In the genomic region with DNA sequence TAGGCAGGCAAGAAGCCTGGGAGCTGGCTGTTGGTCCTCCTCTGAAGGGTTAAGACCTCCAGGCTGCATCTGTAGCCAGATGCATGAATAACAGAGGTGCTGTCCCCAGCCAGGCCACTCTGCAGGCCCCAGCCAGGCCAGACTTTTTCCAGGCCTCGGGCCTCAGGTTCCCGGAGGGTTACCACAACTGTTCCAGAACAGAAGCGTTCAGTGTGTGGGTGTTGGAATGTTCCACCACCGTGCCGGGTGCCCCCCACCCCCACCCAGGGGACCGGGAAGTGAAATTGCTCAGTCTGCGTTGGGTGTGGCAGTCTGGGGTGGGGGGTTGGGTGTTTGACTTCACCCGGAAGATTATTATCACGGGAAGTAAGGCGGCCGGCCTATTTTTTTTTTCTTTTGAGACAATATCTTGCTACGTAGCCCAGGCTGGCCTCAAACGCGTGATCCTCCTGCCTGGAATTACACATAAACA, we compare ENCODE assay signal across 12 mouse cellular contexts. TPM values are rescaled to one million over a fixed set of nuclear protein-coding genes. Genes with fewer than 3 reads are reported as not detected.
DNase-seq lines count a peak whose midpoint lies in the region; ATAC-seq and TF ChIP-seq lines count a peak whose summit lies in the region.
"Had no signal": no experiment of that assay in that cellular context is flagged by ENCODE, and none has a peak within 500 bp of the region (broad histone marks: within the 10 kb centered on the region; RNA-seq: fewer than 3 reads in every experiment).

No protein-coding gene starts in this region.

- peak; percentile 23 for DNase-seq in liver
- DNase-seq in liver, embryonic 11.5 days (ENCODE audit: low spot score), result no peak
- DNase-seq in gastrocnemius, adult 2 months, result peak; percentile 36
- DNase-seq in heart, postnatal 36 days, result peak; percentile 38 to 43
- no peak for DNase-seq in Muller cell, postnatal 12 days (ENCODE audit: inconsistent ontology term)
- DNase-seq in left cerebral cortex, postnatal 25 days (ENCODE audit: low spot score in 2 of 2), result no peak
- DNase-seq in natural killer cell, adult 2 months (ENCODE audit: low spot score in 2 of 2), result no peak
- DNase-seq: forebrain, postnatal 0 days; layer of hippocampus, postnatal 36 days; retina, postnatal 1 day had no signal

- no peak overlapping the region for H3K4me2 ChIP-seq in liver, embryonic 11.5 days

- no peak for TF ChIP-seq CTCF in gastrocnemius, adult 2 months (IDR thresholded peaks at IDR 0.05)

- no peaks in the 10 kb centered on the region for H3K36me3 ChIP-seq in liver, embryonic 11.5 days (ENCODE audit: control insufficient read depth, insufficient read depth, low read length)

- intact Hi-C loops in gastrocnemius, adult 2 months (cut with DNase I), result no loop called here
- intact Hi-C loops in heart, postnatal 36 days (cut with DNase I), result no loop called here
- intact Hi-C loops in left cerebral cortex, postnatal 25 days (cut with DNase I), result no loop called here

- no peak overlapping the region for H3K27ac ChIP-seq in liver, embryonic 11.5 days (ENCODE audit: low read depth, low read length)
- H3K27ac ChIP-seq in gastrocnemius, adult 2 months, result peak overlapping the region; percentile 39
- H3K27ac ChIP-seq: liver, embryonic 14.5 days had no signal

- ATAC-seq in liver, embryonic 11.5 days (replicated peaks; ENCODE audit: low FRiP score), result no peak
- ATAC-seq in monocyte, adult 5-6 weeks (replicated peaks; ENCODE audit: insufficient number of reproducible peaks, low FRiP score, low TSS enrichment, poor library complexity, severe bottlenecking), result peak; percentile 38; the same call in 1 of the 2 replicates
- ATAC-seq: forebrain, postnatal 0 days had no signal

- peaks cover 20% of the 10 kb centered on the region for H3K4me1 ChIP-seq in liver, embryonic 11.5 days (replicated peaks; ENCODE audit: control insufficient read depth, insufficient read depth, low read length)

- no peaks in the 10 kb centered on the region for H3K9me3 ChIP-seq in liver, embryonic 11.5 days (ENCODE audit: control insufficient read depth, low read length)

- peaks cover 10% of the 10 kb centered on the region; the same call in 1 of the 2 replicates for H3K27me3 ChIP-seq in liver, embryonic 11.5 days (replicated peaks; ENCODE audit: control insufficient read depth, insufficient read depth, low read length)

- H3K9ac ChIP-seq in liver, embryonic 11.5 days (ENCODE audit: low read depth, low read length), result no peak overlapping the region
- H3K9ac ChIP-seq: forebrain, postnatal 0 days; liver, embryonic 14.5 days had no signal

- no peak overlapping the region for H3K4me3 ChIP-seq in liver, embryonic 11.5 days (ENCODE audit: low read depth, low read length)
- no peak overlapping the region for H3K4me3 ChIP-seq in gastrocnemius, adult 2 months

- 56% methylated on average over 14 of the region's 14 CpGs for WGBS in liver, embryonic 11.5 days

RNA-seq across cellular contexts. Expression of a gene that starts 12.0 kb away (rescaled TPM):
- polyA plus RNA-seq in liver, embryonic 11.5 days (2014; fragmentation: Nextera tagmentation; extraction: Ambion mirVana), result 16.6 and 18.8 TPM in 2 replicates
- 10 to 100 TPM; 11.1 to 16.4 TPM for total RNA-seq in gastrocnemius, adult 2 months (2021)
- 10 to 100 TPM; 28.3 to 30.6 TPM for total RNA-seq in heart, postnatal 36 days (2021)
- total RNA-seq in monocyte, adult 5-6 weeks (2017), result 2.6 to 6.0 TPM (median 4.1 TPM) in 3 replicates
- 10 to 100 TPM; 20.5 to 22.8 TPM for total RNA-seq in left cerebral cortex, postnatal 25 days (2021)

Comparison
In these comparisons a context has a peak if more than half of its experiments do, and no peak if none do; other contexts are left out.
1. DNase-seq: peak in liver (single experiment), gastrocnemius, adult 2 months (single experiment) and heart, postnatal 36 days (2 of 2); none in liver, embryonic 11.5 days (single experiment), Muller cell, postnatal 12 days (single experiment), left cerebral cortex, postnatal 25 days (0 of 2) and natural killer cell, adult 2 months (0 of 2).